Mouse (Mus musculus) olfactory bulb, adult 2 months (tissue): ENCODE results near the gene Dact3. TPM values are rescaled to one million over a fixed set of nuclear protein-coding genes. Genes with fewer than 3 reads are reported as not detected.

Experiments used
- H3K27ac ChIP-seq: fragments of 200-500 bp; 2 replicates; pipeline ENCODE4 v1.5.1; 2012; ENCODE audit warnings: low read depth, low read length; ENCODE audit not compliant: insufficient read depth
- H3K4me1 ChIP-seq: fragments of 200-500 bp; 2 replicates; pipeline ENCODE4 v1.6.1; 2012; ENCODE audit warnings: low read length; ENCODE audit not compliant: control insufficient read depth, insufficient read depth
- H3K4me3 ChIP-seq: fragments of 200-500 bp; 2 replicates; pipeline ENCODE4 v1.5.1; 2012; ENCODE audit warnings: mild to moderate bottlenecking, low read depth, low read length, moderate library complexity; ENCODE audit not compliant: insufficient read depth
- CTCF ChIP-seq: fragments of 200-500 bp; IDR thresholded peaks from 2 replicates; pipeline ENCODE4 v1.5.1; 2012; ENCODE audit warnings: low read depth, mild to moderate bottlenecking, low read length, moderate library complexity; ENCODE audit not compliant: insufficient read depth
- POLR2A ChIP-seq: fragments of 200-500 bp; IDR thresholded peaks from 2 replicates; pipeline ENCODE4 v1.6.1; 2012; ENCODE audit warnings: mild to moderate bottlenecking, low read depth, low read length, moderate library complexity; ENCODE audit not compliant: insufficient read depth
- WGBS: fragments of 180-500 bp; shearing (Covaris S2); methylation state at CpG from one replicate; pipeline ENCODE4 v1.1.7; 2018; 5-methylcytosine and 5-hydroxymethylcytosine counted together
- polyA plus RNA-seq: library from polyadenylated mRNA; stranded (reverse); fragments of >200 nt; gene quantifications from 2 replicates; pipeline ENCODE4 v1.2.4, GENCODE M21; 2012; ENCODE audit warnings: low replicate concordance; ENCODE audit not compliant: missing spikeins, insufficient read depth, insufficient read length

The Dact3 gene
- polyA plus RNA-seq, 1 experiment, result not detected

- peak; percentile 78; the same call in 1 of the 2 replicates for TF ChIP-seq CTCF
- TF ChIP-seq POLR2A, result no peak
- Histone ChIP-seq H3K27ac (no peak overlapping the region), H3K4me1 (peaks cover 29% of the 10 kb centered on the region), H3K4me3 (peak overlapping the region; percentile 32)
- WGBS, result 2% methylated on average over 24 of the region's 24 CpGs
Observed at GRCm38 (mm10) chr7:16895000-16895399, 19.9 kb downstream of the Dact3 start.

- Histone ChIP-seq H3K27ac (no peak overlapping the region), H3K4me3 (no peak overlapping the region; the same call in 1 of the 2 replicates), H3K4me1 (peaks cover 31% of the 10 kb centered on the region)
- 40% methylated on average over 10 of the region's 10 CpGs for WGBS
- TF ChIP-seq CTCF, result no peak
- no peak for TF ChIP-seq POLR2A
Observed at GRCm38 (mm10) chr7:16895511-16895910, 20.4 kb downstream of the Dact3 start.

- TF ChIP-seq POLR2A (no peak), CTCF (no peak)
- no peak overlapping the region for H3K27ac ChIP-seq
- peaks cover 13% of the 10 kb centered on the region for H3K4me1 ChIP-seq
- H3K4me3 ChIP-seq, result no peak overlapping the region
- WGBS, result 44% methylated on average over 5 of the region's 5 CpGs
Observed at GRCm38 (mm10) chr7:16900526-16900925, 25.4 kb downstream of the Dact3 start.

- H3K4me3 ChIP-seq, result no peak overlapping the region
- no peak overlapping the region for H3K27ac ChIP-seq
- H3K4me1 ChIP-seq, result peaks cover 22% of the 10 kb centered on the region
- no peak for TF ChIP-seq CTCF
- no peak for TF ChIP-seq POLR2A
- 78% methylated on average over 2 of the region's 2 CpGs for WGBS
Observed at GRCm38 (mm10) chr7:16903439-16903955, 28.4 kb downstream of the Dact3 start.

- Histone ChIP-seq H3K27ac (no peak overlapping the region), H3K4me3 (no peak overlapping the region), H3K4me1 (peaks cover 20% of the 10 kb centered on the region)
- WGBS, result 64% methylated on average over 9 of the region's 10 CpGs
- TF ChIP-seq CTCF, result no peak
- no peak for TF ChIP-seq POLR2A
Observed at GRCm38 (mm10) chr7:16904120-16904675, 29.1 kb downstream of the Dact3 start.

- H3K4me3 ChIP-seq, result no peak overlapping the region
- 77% methylated on average over 9 of the region's 9 CpGs for WGBS
Observed at GRCm38 (mm10) chr7:16905491-16906021, 30.4 kb downstream of the Dact3 start.

GRCm38 (mm10) chr7:16906281-16906680 is 31.2 kb downstream of the Dact3 start, which contains the start of gene Ptgir:
Ptgir (plus strand) TSS chr7:16906490.
- WGBS, result 31% methylated on average over 6 of the region's 6 CpGs

More at GRCm38 (mm10) chr7:16905491-16906021, 30.4 kb downstream of the Dact3 start:
- no peak for TF ChIP-seq CTCF
- TF ChIP-seq POLR2A, result no peak
- Histone ChIP-seq H3K27ac (no peak overlapping the region), H3K4me1 (peaks cover 23% of the 10 kb centered on the region)

GRCm38 (mm10) chr7:16906889-16907559 is 31.9 kb downstream of the Dact3 start:
- 95% methylated on average over 41 of the region's 41 CpGs for WGBS
- no peak overlapping the region for H3K27ac ChIP-seq
- TF ChIP-seq CTCF, result no peak
- no peak for TF ChIP-seq POLR2A
- H3K4me3 ChIP-seq, result no peak overlapping the region
- H3K4me1 ChIP-seq, result peaks cover 20% of the 10 kb centered on the region

More at GRCm38 (mm10) chr7:16906281-16906680, 31.2 kb downstream of the Dact3 start, which contains the start of gene Ptgir:
- TF ChIP-seq CTCF (no peak), POLR2A (no peak)
- peaks cover 20% of the 10 kb centered on the region for H3K4me1 ChIP-seq
- no peak within 1 kb of the TSS for H3K4me3 ChIP-seq
- no peak within 1 kb of the TSS for H3K27ac ChIP-seq

GRCm38 (mm10) chr7:16907842-16908241 is 32.7 kb downstream of the Dact3 start:
- no peak overlapping the region for H3K27ac ChIP-seq
- TF ChIP-seq CTCF, result no peak
- no peak for TF ChIP-seq POLR2A
- H3K4me3 ChIP-seq, result no peak overlapping the region
- WGBS, result 88% methylated on average over 7 of the region's 7 CpGs
- peaks cover 20% of the 10 kb centered on the region for H3K4me1 ChIP-seq
